Mouse (Mus musculus) C2C12 (cell line): Measurements from ENCODE around the gene Mob1b. TPM values are rescaled to one million over a fixed set of nuclear protein-coding genes. Genes with fewer than 3 reads are reported as not detected.

Experiments
- H3K27me3 ChIP-seq: one replicate; pipeline ENCODE4 v1.6.1; 2011; ENCODE audit not compliant: control insufficient read depth, insufficient read depth, insufficient read length
- H3K36me3 ChIP-seq: one replicate; pipeline ENCODE4 v1.6.1; 2011; ENCODE audit not compliant: control insufficient read depth, insufficient read depth
- H3K4me3 ChIP-seq: one replicate; pipeline ENCODE4 v1.5.1; 2011; ENCODE audit warnings: mild to moderate bottlenecking, control low read depth; ENCODE audit not compliant: poor library complexity, insufficient read depth, severe bottlenecking
- H3K79me2 ChIP-seq: one replicate; pipeline ENCODE4 v1.6.1; 2011; ENCODE audit not compliant: control insufficient read depth, insufficient read depth
- H3K79me3 ChIP-seq: one replicate; pipeline ENCODE4 v1.6.1; 2011; ENCODE audit warnings: low read depth, control low read depth
- H3ac ChIP-seq: one replicate; pipeline ENCODE3; 2011; ENCODE audit warnings: low read depth; ENCODE audit not compliant: control insufficient read depth, insufficient read length
- CEBPB ChIP-seq: IDR thresholded peaks from one replicate; pipeline ENCODE4 v1.6.1; 2011; ENCODE audit warnings: low read depth, mild to moderate bottlenecking, control low read depth, moderate library complexity
- CTCF ChIP-seq: IDR thresholded peaks from one replicate; pipeline ENCODE4 v1.5.1; 2011; ENCODE audit not compliant: control insufficient read depth, insufficient read depth, insufficient read length
- FOSL1 ChIP-seq: IDR thresholded peaks from one replicate; pipeline ENCODE4 v1.8.0; 2011; ENCODE audit warnings: mild to moderate bottlenecking, low read length; ENCODE audit not compliant: poor library complexity, insufficient read depth, severe bottlenecking
- MAX ChIP-seq: IDR thresholded peaks from one replicate; pipeline ENCODE4 v1.6.1; 2011; ENCODE audit warnings: mild to moderate bottlenecking, control low read depth
- MYOD1 ChIP-seq: IDR thresholded peaks from one replicate; pipeline ENCODE4 v1.6.1; 2011; ENCODE audit warnings: low read depth; ENCODE audit not compliant: control insufficient read depth, insufficient read length
- MYOG ChIP-seq: IDR thresholded peaks from one replicate; pipeline ENCODE4 v1.6.1; 2011; ENCODE audit not compliant: control insufficient read depth, insufficient read length; ENCODE audit errors: extremely low read depth
- USF1 ChIP-seq: IDR thresholded peaks from one replicate; pipeline ENCODE4 v1.6.1; 2011; ENCODE audit warnings: low read depth, mild to moderate bottlenecking, control low read depth, moderate library complexity
- polyA plus RNA-seq: library from polyadenylated mRNA; unstranded; fragments of >200 nt; fragmentation: generic; extraction: Trizol; gene quantifications from one replicate; pipeline ENCODE4 v1.2.1, GENCODE M21; 2012; ENCODE audit warnings: missing spikeins

Mob1b gene
- polyA plus RNA-seq, 1 experiment = 5.5 TPM

- H3K27me3 ChIP-seq = no peaks in the 10 kb centered on the region
- H3K79me3 ChIP-seq = no peaks in the 10 kb centered on the region
- H3ac ChIP-seq = no peak overlapping the region
- H3K79me2 ChIP-seq = no peaks in the 10 kb centered on the region
- no peak overlapping the region for H3K4me3 ChIP-seq
- no peaks in the 10 kb centered on the region for H3K36me3 ChIP-seq
- TF ChIP-seq MAX = no peak
- no peak for TF ChIP-seq CEBPB
- no peak for TF ChIP-seq MYOD1
- no peak for TF ChIP-seq CTCF
- no peak for TF ChIP-seq FOSL1
- no peak for TF ChIP-seq USF1
- TF ChIP-seq MYOG = no peak
Measured at GRCm38 (mm10) chr5:88693057-88693456, 27.6 kb upstream of the Mob1b start.

- Histone ChIP-seq H3K79me2 (no peaks in the 10 kb centered on the region), H3K36me3 (no peaks in the 10 kb centered on the region)
- TF ChIP-seq FOSL1 (no peak), USF1 (no peak), MYOD1 (no peak), CTCF (no peak), MYOG (no peak), CEBPB (no peak), MAX (no peak)
Measured at GRCm38 (mm10) chr5:88697291-88697690, 23.4 kb upstream of the Mob1b start.

GRCm38 (mm10) chr5:88699251-88699913 lies 21.3 kb upstream of the Mob1b start:
- Histone ChIP-seq H3K79me3 (no peaks in the 10 kb centered on the region), H3K27me3 (no peaks in the 10 kb centered on the region), H3ac (no peak overlapping the region), H3K36me3 (no peaks in the 10 kb centered on the region), H3K4me3 (no peak overlapping the region), H3K79me2 (no peaks in the 10 kb centered on the region)
- no peak for TF ChIP-seq MYOG
- no peak for TF ChIP-seq FOSL1
- no peak for TF ChIP-seq USF1
- no peak for TF ChIP-seq MYOD1
- TF ChIP-seq CTCF = no peak
- TF ChIP-seq MAX = no peak
- TF ChIP-seq CEBPB = no peak

More at GRCm38 (mm10) chr5:88697291-88697690, 23.4 kb upstream of the Mob1b start:
- Histone ChIP-seq H3K4me3 (no peak overlapping the region), H3ac (no peak overlapping the region), H3K79me3 (no peaks in the 10 kb centered on the region), H3K27me3 (no peaks in the 10 kb centered on the region)

- TF ChIP-seq USF1 = no peak
- no peak for TF ChIP-seq MAX
- TF ChIP-seq CEBPB = no peak
- TF ChIP-seq MYOG = no peak
- TF ChIP-seq FOSL1 = no peak
- no peak for TF ChIP-seq MYOD1
- TF ChIP-seq CTCF = no peak
Measured at GRCm38 (mm10) chr5:88702041-88702440, 18.6 kb upstream of the Mob1b start.

GRCm38 (mm10) chr5:88703551-88703950 lies 17.1 kb upstream of the Mob1b start:
- Histone ChIP-seq H3ac (no peak overlapping the region), H3K4me3 (no peak overlapping the region), H3K79me2 (no peaks in the 10 kb centered on the region), H3K27me3 (no peaks in the 10 kb centered on the region), H3K79me3 (no peaks in the 10 kb centered on the region), H3K36me3 (no peaks in the 10 kb centered on the region)
- no peak for TF ChIP-seq USF1
- TF ChIP-seq FOSL1 = no peak
- no peak for TF ChIP-seq MYOG
- TF ChIP-seq CTCF = no peak
- no peak for TF ChIP-seq MYOD1
- TF ChIP-seq CEBPB = no peak
- TF ChIP-seq MAX = no peak

More at GRCm38 (mm10) chr5:88702041-88702440, 18.6 kb upstream of the Mob1b start:
- Histone ChIP-seq H3K27me3 (no peaks in the 10 kb centered on the region), H3K36me3 (no peaks in the 10 kb centered on the region), H3ac (no peak overlapping the region), H3K79me3 (no peaks in the 10 kb centered on the region), H3K79me2 (no peaks in the 10 kb centered on the region), H3K4me3 (no peak overlapping the region)

GRCm38 (mm10) chr5:88711128-88711527 lies 9.5 kb upstream of the Mob1b start:
- H3K36me3 ChIP-seq = no peaks in the 10 kb centered on the region
- no peak overlapping the region for H3K4me3 ChIP-seq

More at GRCm38 (mm10) chr5:88711128-88711527, 9.5 kb upstream of the Mob1b start:
- TF ChIP-seq FOSL1 = no peak
- TF ChIP-seq MYOG = no peak
- no peaks in the 10 kb centered on the region for H3K79me3 ChIP-seq
- no peaks in the 10 kb centered on the region for H3K79me2 ChIP-seq
- no peaks in the 10 kb centered on the region for H3K27me3 ChIP-seq
- H3ac ChIP-seq = no peak overlapping the region
